Mouse (Mus musculus): ENCODE measurements around the gene Olfr441. TPM values are rescaled to one million over a fixed set of nuclear protein-coding genes. Genes with fewer than 3 reads are reported as not detected.

The Olfr441 gene
- total and polyA plus RNA-seq, 3 experiments: not detected

DNA sequence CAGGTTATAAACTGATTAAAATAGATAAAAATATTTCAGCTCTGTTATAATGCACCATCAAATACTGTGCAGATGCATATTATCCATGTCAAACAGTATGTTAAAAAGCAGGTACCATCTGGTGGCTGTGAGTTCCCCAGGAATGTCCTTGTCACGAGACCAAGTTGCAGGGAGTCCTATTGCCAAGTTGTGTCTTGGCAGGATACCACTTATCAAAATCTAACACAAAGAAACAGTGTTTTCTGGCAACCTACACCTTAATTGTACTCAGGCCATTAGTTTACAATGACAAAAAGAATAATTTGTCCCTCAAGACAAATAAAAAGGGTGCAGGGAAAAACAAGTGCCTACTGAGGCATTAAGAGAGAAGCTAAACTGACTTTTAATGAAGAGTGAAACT is 53.3 kb downstream of the Olfr441 start:
- H3K9ac ChIP-seq (ENCODE audit: control insufficient read depth, low read depth, low read length, poor library complexity, severe bottlenecking): no peak overlapping the region
- no peak for TF ChIP-seq TBP (IDR thresholded peaks at IDR 0.05; ENCODE audit: low read depth, low read length)
- TF ChIP-seq JUND (IDR thresholded peaks at IDR 0.05; ENCODE audit: low read depth, low read length): no peak
- no peak for TF ChIP-seq ZNF384 (IDR thresholded peaks at IDR 0.05; ENCODE audit: low read depth, low read length)
- no peak for TF ChIP-seq GABPA (IDR thresholded peaks at IDR 0.05; ENCODE audit: low read depth, low read length)
- H3K79me2 ChIP-seq (ENCODE audit: control insufficient read depth, insufficient read depth, low read length, poor library complexity): no peaks in the 10 kb centered on the region
- H3K27me3 ChIP-seq (ENCODE audit: control insufficient read depth in 1 of 2, insufficient read depth in 2 of 2, low read length in 2 of 2): no peaks in the 10 kb centered on the region
- no peaks in the 10 kb centered on the region for H3K9me3 ChIP-seq (replicated peaks; ENCODE audit: insufficient read depth, low read length)
- H3K36me3 ChIP-seq (ENCODE audit: control insufficient read depth in 1 of 2, insufficient read depth in 2 of 2, low read length in 2 of 2): no peaks in the 10 kb centered on the region
- H3K4me1 ChIP-seq (ENCODE audit: control insufficient read depth in 1 of 2, insufficient read depth in 2 of 2, low read length in 2 of 2): no peaks in the 10 kb centered on the region
- no peak overlapping the region for H3K27ac ChIP-seq (ENCODE audit: control insufficient read depth, low read depth, low read length)
- no peak for DNase-seq (ENCODE audit: low read depth, low spot score)
- H3K4me3 ChIP-seq (ENCODE audit: control insufficient read depth in 1 of 2, insufficient read depth in 1 of 2, low read depth in 2 of 2, low read length in 2 of 2): no peak overlapping the region

DNA sequence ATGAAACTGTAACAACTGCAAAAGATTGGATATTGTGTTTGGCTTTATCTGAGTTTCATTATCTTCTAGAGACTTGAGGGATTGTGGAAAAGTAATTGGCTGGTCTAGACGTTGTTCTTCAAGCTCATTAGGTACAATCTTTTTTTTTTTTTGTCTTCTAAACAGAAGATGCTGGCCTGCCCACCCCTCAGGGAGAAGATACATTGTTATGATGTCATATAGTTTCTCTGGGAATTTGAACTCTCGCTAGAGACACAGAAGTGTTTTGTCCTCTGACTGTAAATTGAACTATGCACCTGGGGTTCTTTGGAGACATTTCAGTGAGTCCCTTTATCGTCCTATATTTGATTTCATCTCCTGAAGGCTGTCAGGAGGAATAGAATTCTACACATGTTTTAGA is 56.8 kb downstream of the Olfr441 start, which contains the start of gene Olfr437:
TSS of gene Olfr437 (plus strand) at position 301 of the 400 bp plus-strand sequence.
- Histone ChIP-seq H3K79me2 (ENCODE audit: control insufficient read depth, insufficient read depth, low read length, poor library complexity) (no peaks in the 10 kb centered on the region), H3K4me3 (ENCODE audit: control insufficient read depth in 1 of 2, insufficient read depth in 1 of 2, low read depth in 2 of 2, low read length in 2 of 2) (no peak within 1 kb of the TSS), H3K27me3 (ENCODE audit: control insufficient read depth in 1 of 2, insufficient read depth in 2 of 2, low read length in 2 of 2) (no peaks in the 10 kb centered on the region), H3K9ac (ENCODE audit: control insufficient read depth, low read depth, low read length, poor library complexity, severe bottlenecking) (no peak within 1 kb of the TSS), H3K36me3 (ENCODE audit: control insufficient read depth in 1 of 2, insufficient read depth in 2 of 2, low read length in 2 of 2) (no peaks in the 10 kb centered on the region), H3K27ac (ENCODE audit: control insufficient read depth, low read depth, low read length) (no peak within 1 kb of the TSS), H3K9me3 (replicated peaks; ENCODE audit: insufficient read depth, low read length) (no peaks in the 10 kb centered on the region), H3K4me1 (ENCODE audit: control insufficient read depth in 1 of 2, insufficient read depth in 2 of 2, low read length in 2 of 2) (no peaks in the 10 kb centered on the region)
- TF ChIP-seq POLR2AphosphoS5 (IDR thresholded peaks at IDR 0.05; ENCODE audit: borderline replicate concordance, low read depth, low read length): no peak
- TF ChIP-seq MEF2A (IDR thresholded peaks at IDR 0.05; ENCODE audit: extremely low read depth, insufficient replicate concordance, low read depth, low read length, poor library complexity, severe bottlenecking): no peak
- no peak for TF ChIP-seq HCFC1 (IDR thresholded peaks at IDR 0.05; ENCODE audit: low read depth, low read length)
- no peak for TF ChIP-seq GABPA (IDR thresholded peaks at IDR 0.05; ENCODE audit: low read depth, low read length)
- TF ChIP-seq UBTF (IDR thresholded peaks at IDR 0.05; ENCODE audit: borderline replicate concordance, insufficient read depth, low read depth, low read length): no peak
- no peak for TF ChIP-seq KAT2A (conservative IDR thresholded peaks at IDR 0.05; ENCODE audit: low read depth, low read length)
- no peak for TF ChIP-seq SIN3A (IDR thresholded peaks at IDR 0.05; ENCODE audit: low read length)
- no peak for TF ChIP-seq MXI1 (IDR thresholded peaks at IDR 0.05; ENCODE audit: low read depth, low read length)
- TF ChIP-seq ZNF384 (IDR thresholded peaks at IDR 0.05; ENCODE audit: low read depth, low read length): no peak
- no peak for TF ChIP-seq ETS1 (IDR thresholded peaks at IDR 0.05; ENCODE audit: low read depth, low read length)
- no peak for TF ChIP-seq CHD2 (IDR thresholded peaks at IDR 0.05; ENCODE audit: low read length)
- no peak for TF ChIP-seq ELF1 (IDR thresholded peaks at IDR 0.05; ENCODE audit: low read depth, low read length)
- no peak for TF ChIP-seq MYC (IDR thresholded peaks at IDR 0.05; ENCODE audit: low read depth, low read length)
- no peak for TF ChIP-seq CTCF (IDR thresholded peaks at IDR 0.05 in 2 of 3, conservative IDR thresholded peaks at IDR 0.05 in 1 of 3; ENCODE audit: control insufficient read depth in 1 of 3, insufficient read depth in 1 of 3, low read depth in 2 of 3, low read length in 3 of 3, poor library complexity in 1 of 3, severe bottlenecking in 1 of 3)
- no peak for TF ChIP-seq ZMIZ1 (IDR thresholded peaks at IDR 0.05; ENCODE audit: low read depth, low read length)
- no peak for TF ChIP-seq BHLHE40 (IDR thresholded peaks at IDR 0.05; ENCODE audit: borderline replicate concordance, low read depth, low read length)
- no peak for TF ChIP-seq MYB (IDR thresholded peaks at IDR 0.05; ENCODE audit: low read depth, low read length)
- DNase-seq (ENCODE audit: low read depth, low spot score): no peak

All from MEL (cell line).